Mouse (Mus musculus) thymus, adult 18-20 months (tissue): ENCODE measurements around the gene Cenpo.
"Not testable (repeated sequence)": the region's sequence is repeated elsewhere in the genome, so short reads cannot be mapped to it uniquely, and the experiment has no call there.

Source experiments
- DNase-seq, 2 experiments: peaks; one replicate each; pipeline ENCODE4 v3.0.0; 2022; ENCODE audit warnings: mixed read lengths in 2 of 2

Gene Cenpo

GRCm38 (mm10) chr12:4233572-4234508 lies at the start of gene Cenpo, which contains the start of gene Ptrhd1:
Gene Cenpo, minus strand, starts transcription at chr12:4234294.
Gene Ptrhd1, plus strand, starts transcription at chr12:4234027.
- DNase-seq, result peak; percentile 89 to 94

- DNase-seq, result no peak
Observed at GRCm38 (mm10) chr12:4279878-4280277, 45.8 kb upstream of the Cenpo start.

- DNase-seq, result no peak
Observed at GRCm38 (mm10) chr12:4278978-4279755, 45.1 kb upstream of the Cenpo start.

- DNase-seq, result no peak
Observed at GRCm38 (mm10) chr12:4271078-4271477, 37.0 kb upstream of the Cenpo start.

GRCm38 (mm10) chr12:4267765-4268164 lies 33.7 kb upstream of the Cenpo start:
- DNase-seq, result no peak

- DNase-seq, result no peak
Observed at GRCm38 (mm10) chr12:4252742-4253655, 18.9 kb upstream of the Cenpo start.

- no peak for DNase-seq
Observed at GRCm38 (mm10) chr12:4249786-4250185, 15.7 kb upstream of the Cenpo start.

- DNase-seq, result no peak
Observed at GRCm38 (mm10) chr12:4245742-4246141, 11.6 kb upstream of the Cenpo start.

- DNase-seq, result no peak
Observed at GRCm38 (mm10) chr12:4243805-4244204, 9.7 kb upstream of the Cenpo start.

GRCm38 (mm10) chr12:4240281-4240680 lies 6.2 kb upstream of the Cenpo start:
- not testable (repeated sequence) for DNase-seq

GRCm38 (mm10) chr12:4237481-4237880 lies 3.4 kb upstream of the Cenpo start:
- no peak for DNase-seq

- no peak for DNase-seq
Observed at GRCm38 (mm10) chr12:4232777-4233176, 1.3 kb downstream of the Cenpo start.

- no peak for DNase-seq
Observed at GRCm38 (mm10) chr12:4230156-4230555, 3.9 kb downstream of the Cenpo start.

- no peak for DNase-seq
Observed at GRCm38 (mm10) chr12:4212908-4213307, 21.2 kb downstream of the Cenpo start.

- no peak for DNase-seq
Observed at GRCm38 (mm10) chr12:4211174-4211573, 22.9 kb downstream of the Cenpo start.

GRCm38 (mm10) chr12:4209196-4209595 lies 24.9 kb downstream of the Cenpo start:
- DNase-seq, result no peak

- no peak for DNase-seq
Observed at GRCm38 (mm10) chr12:4208405-4209133, 25.5 kb downstream of the Cenpo start.

GRCm38 (mm10) chr12:4206106-4206505 lies 28.0 kb downstream of the Cenpo start:
- no peak for DNase-seq

GRCm38 (mm10) chr12:4202206-4202605 lies 31.9 kb downstream of the Cenpo start:
- no peak for DNase-seq

GRCm38 (mm10) chr12:4201454-4202200 lies 32.5 kb downstream of the Cenpo start:
- no peak for DNase-seq

GRCm38 (mm10) chr12:4199271-4199670 lies 34.8 kb downstream of the Cenpo start:
- DNase-seq, result no peak
